Comparison of ENCODE assay signal across 8 mouse cellular contexts in genomic region chr4:148940674-148941211, GRCm38 (mm10).
A peak's percentile ranks its signal among the peaks of the same experiment; 100 is the strongest.
DNase-seq lines count a peak whose midpoint lies in the region; ATAC-seq and TF ChIP-seq lines count a peak whose summit lies in the region.

No protein-coding gene starts in this region.

- WGBS in kidney, adult 2 months = 16% methylated on average over 25 of the region's 25 CpGs
- WGBS in lung, embryonic 14.5 days = 10% methylated on average over 25 of the region's 25 CpGs
- 10% methylated on average over 25 of the region's 25 CpGs for WGBS in neural tube, embryonic 14.5 days

- intact Hi-C loops in left cerebral cortex, postnatal 25 days (cut with DNase I) = no loop called here
- intact Hi-C loops in left cerebral cortex, adult 2 months (cut with DNase I) = no loop called here

- ATAC-seq in lung, embryonic 14.5 days (ENCODE audit: insufficient read depth) = peak; percentile 91
- ATAC-seq in neural tube, embryonic 14.5 days (ENCODE audit: low read depth) = peak; percentile 76

- H3K4me2 ChIP-seq in lung, embryonic 14.5 days = peak overlapping the region; percentile 54
- peak overlapping the region; percentile 11; the same call in 1 of the 2 replicates for H3K4me2 ChIP-seq in neural tube, embryonic 14.5 days (ENCODE audit: low read depth, low read length)

- TF ChIP-seq CTCF in left cerebral cortex, adult 2 months (IDR thresholded peaks at IDR 0.05) = no peak
- no peak for TF ChIP-seq CTCF in kidney, adult 2 months (conservative IDR thresholded peaks at IDR 0.05; ENCODE audit: insufficient read depth, insufficient read length, low read depth, low read length)
- TF ChIP-seq CTCF in lung, embryonic 14.5 days (IDR thresholded peaks at IDR 0.05; ENCODE audit: low read depth) = no peak

- H3K27ac ChIP-seq in left cerebral cortex, adult 2 months = no peak overlapping the region
- H3K27ac ChIP-seq in kidney, adult 2 months (ENCODE audit: insufficient read depth, low read depth, low read length) = 0 out of 2 replicates have a peak overlapping the region, but pooled peaks have one; percentile 10
- H3K27ac ChIP-seq in lung, embryonic 14.5 days (ENCODE audit: low read depth) = peak overlapping the region; percentile 42
- peak overlapping the region; percentile 6; the same call in 1 of the 2 replicates for H3K27ac ChIP-seq in neural tube, embryonic 14.5 days (ENCODE audit: low read depth, low read length)

- peak; percentile 28 to 36 for DNase-seq in left cerebral cortex, postnatal 25 days (ENCODE audit: low spot score in 2 of 2)
- no peak for DNase-seq in left cerebral cortex, adult 2 months (ENCODE audit: extremely low spot score in 1 of 2, low spot score in 2 of 2)
- peak; percentile 59 for DNase-seq in c-Kit-positive CD71-negative TER-119-negative erythroid progenitor cells, embryonic 14.5 days (ENCODE audit: low read depth)
- DNase-seq in heart, adult 9 months (ENCODE audit: low spot score in 2 of 2) = peak; percentile 61 to 72
- DNase-seq in kidney, adult 2 months = peak; percentile 86
- DNase-seq in lung, embryonic 14.5 days = peak; percentile 82
- DNase-seq in yolk sac, embryonic 10.5 days (ENCODE audit: low spot score) = peak; percentile 66

- no peak for TF ChIP-seq POLR2A in kidney, adult 2 months (IDR thresholded peaks at IDR 0.05; ENCODE audit: low read depth, low read length)

- H3K36me3 ChIP-seq in kidney, adult 2 months (ENCODE audit: control insufficient read depth, insufficient read depth, low read length) = no peaks in the 10 kb centered on the region
- 0 out of 2 replicates have a peak, but pooled peaks cover 5% of the 10 kb centered on the region for H3K36me3 ChIP-seq in lung, embryonic 14.5 days (ENCODE audit: insufficient read depth)
- H3K36me3 ChIP-seq in neural tube, embryonic 14.5 days (ENCODE audit: control insufficient read depth, insufficient read depth, low read length) = 0 out of 2 replicates have a peak, but pooled peaks cover 4% of the 10 kb centered on the region

- no peaks in the 10 kb centered on the region for H3K9me3 ChIP-seq in lung, embryonic 14.5 days (ENCODE audit: low read depth, low read length)
- H3K9me3 ChIP-seq in neural tube, embryonic 14.5 days (ENCODE audit: control insufficient read depth, low read length) = no peaks in the 10 kb centered on the region

- no peak overlapping the region for H3K4me3 ChIP-seq in left cerebral cortex, adult 2 months
- H3K4me3 ChIP-seq in kidney, adult 2 months (ENCODE audit: insufficient read depth, low read depth, low read length) = no peak overlapping the region
- no peak overlapping the region for H3K4me3 ChIP-seq in lung, embryonic 14.5 days (ENCODE audit: low read depth, low read length)
- H3K4me3 ChIP-seq in neural tube, embryonic 14.5 days (ENCODE audit: low read depth, low read length) = no peak overlapping the region

- peaks cover 2% of the 10 kb centered on the region; the same call in 1 of the 2 replicates for H3K4me1 ChIP-seq in kidney, adult 2 months (ENCODE audit: control insufficient read depth, insufficient read depth, low read length)
- peaks cover 14% of the 10 kb centered on the region for H3K4me1 ChIP-seq in lung, embryonic 14.5 days (ENCODE audit: insufficient read depth)
- H3K4me1 ChIP-seq in neural tube, embryonic 14.5 days (ENCODE audit: control insufficient read depth, insufficient read depth, low read length) = peaks cover 18% of the 10 kb centered on the region

- H3K27me3 ChIP-seq in kidney, adult 2 months (replicated peaks; ENCODE audit: control insufficient read depth, insufficient read depth, low read length) = no peaks in the 10 kb centered on the region
- H3K27me3 ChIP-seq in lung, embryonic 14.5 days (ENCODE audit: insufficient read depth, low read length) = no peaks in the 10 kb centered on the region
- H3K27me3 ChIP-seq in neural tube, embryonic 14.5 days (ENCODE audit: control insufficient read depth, insufficient read depth, low read length) = 0 out of 2 replicates have a peak, but pooled peaks cover 3% of the 10 kb centered on the region

- H3K9ac ChIP-seq in lung, embryonic 14.5 days = no peak overlapping the region; the same call in none of the 2 replicates
- no peak overlapping the region for H3K9ac ChIP-seq in neural tube, embryonic 14.5 days (replicated peaks; ENCODE audit: low read depth, low read length)

Comparison
In these comparisons a context has a peak if more than half of its experiments do, and no peak if none do; other contexts are left out.
1. DNase-seq: peak in left cerebral cortex, postnatal 25 days (2 of 2), c-Kit-positive CD71-negative TER-119-negative erythroid progenitor cells, embryonic 14.5 days (single experiment), heart, adult 9 months (2 of 2), kidney, adult 2 months (single experiment), lung, embryonic 14.5 days (single experiment) and yolk sac, embryonic 10.5 days (single experiment); none in left cerebral cortex, adult 2 months (0 of 2).